Mouse (Mus musculus): ENCODE measurements around the gene Psma6. TPM values are rescaled to one million over a fixed set of nuclear protein-coding genes. Genes with fewer than 3 reads are reported as not detected.

Gene Psma6
- total and polyA plus RNA-seq, 3 experiments = 255 to 309 TPM; not detected in 1

DNA sequence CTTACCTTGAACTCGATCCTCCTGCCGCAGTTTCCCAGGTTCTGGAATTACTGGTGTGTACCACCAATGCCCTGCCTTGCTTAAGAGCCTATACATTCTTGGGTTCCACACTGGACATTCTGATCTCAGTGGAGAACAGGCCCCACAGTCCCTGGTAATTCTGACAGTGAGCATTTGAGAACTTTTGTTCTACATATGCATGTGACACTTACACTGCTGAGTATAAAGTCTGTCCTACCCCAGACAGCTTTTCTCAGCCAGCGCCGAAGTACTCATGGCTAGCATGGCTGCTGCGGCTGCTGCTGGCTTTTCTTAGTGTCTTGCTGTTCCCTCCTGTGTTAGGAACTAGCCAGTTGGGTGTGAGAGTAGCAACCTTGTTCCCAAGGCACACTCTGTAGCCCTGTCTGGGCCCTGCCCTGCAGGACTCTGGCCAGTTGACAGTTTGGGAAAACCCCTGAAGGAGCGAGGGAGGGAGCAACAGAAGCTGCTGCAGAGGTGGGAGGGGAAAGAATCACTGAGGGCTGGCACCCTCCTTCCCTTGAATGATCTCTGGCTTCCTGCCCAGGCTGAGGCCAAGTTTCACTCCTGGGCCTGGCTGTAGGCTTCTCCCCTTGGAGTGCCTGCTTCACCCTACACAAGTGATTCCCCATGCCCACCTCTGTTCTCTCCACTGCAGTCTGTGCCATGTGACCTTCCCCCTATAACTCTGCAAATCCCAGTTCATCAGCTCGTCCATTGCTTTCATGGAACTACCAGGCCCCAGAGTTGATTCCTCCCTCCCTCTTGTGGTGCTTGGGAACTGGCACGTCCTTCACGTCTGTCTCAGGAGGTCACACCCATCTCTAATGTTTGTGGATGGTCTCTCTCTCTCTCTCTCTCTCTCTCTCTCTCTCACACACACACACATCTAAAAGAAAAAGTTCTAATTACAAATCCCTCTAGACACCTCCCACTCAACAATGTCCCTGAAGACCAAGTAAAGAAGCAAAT, 59.1 kb downstream of the Psma6 start:
- Histone ChIP-seq H3K9ac (ENCODE audit: control insufficient read depth, low read depth, low read length, poor library complexity, severe bottlenecking) (no peak overlapping the region), H3K36me3 (ENCODE audit: control insufficient read depth in 1 of 2, insufficient read depth in 2 of 2, low read length in 2 of 2) (no peaks in the 10 kb centered on the region), H3K4me3 (ENCODE audit: control insufficient read depth in 1 of 2, insufficient read depth in 1 of 2, low read depth in 2 of 2, low read length in 2 of 2) (0 out of 4 replicates have a peak overlapping the region, but pooled peaks of 1 of the 2 experiments have one; percentile 22), H3K27ac (ENCODE audit: control insufficient read depth, low read depth, low read length) (no peak overlapping the region), H3K4me1 (ENCODE audit: control insufficient read depth in 1 of 2, insufficient read depth in 2 of 2, low read length in 2 of 2) (peaks cover 0 to 5% of the 10 kb centered on the region in 2 experiments; a peak in 1 of 4 replicates), H3K79me2 (ENCODE audit: control insufficient read depth, insufficient read depth, low read length, poor library complexity) (no peaks in the 10 kb centered on the region), H3K9me3 (replicated peaks; ENCODE audit: insufficient read depth, low read length) (no peaks in the 10 kb centered on the region), H3K27me3 (ENCODE audit: control insufficient read depth in 1 of 2, insufficient read depth in 2 of 2, low read length in 2 of 2) (no peaks in the 10 kb centered on the region)
- TF ChIP-seq ELF1 (IDR thresholded peaks at IDR 0.05; ENCODE audit: low read depth, low read length) (no peak), MXI1 (IDR thresholded peaks at IDR 0.05; ENCODE audit: low read depth, low read length) (0 out of 2 replicates have a peak, but pooled peaks have one; percentile 18), USF1 (IDR thresholded peaks at IDR 0.05; ENCODE audit: low read depth, low read length) (0 out of 2 replicates have a peak, but pooled peaks have one; percentile 14)
- peak; percentile 65 for DNase-seq (ENCODE audit: low read depth, low spot score)

DNA sequence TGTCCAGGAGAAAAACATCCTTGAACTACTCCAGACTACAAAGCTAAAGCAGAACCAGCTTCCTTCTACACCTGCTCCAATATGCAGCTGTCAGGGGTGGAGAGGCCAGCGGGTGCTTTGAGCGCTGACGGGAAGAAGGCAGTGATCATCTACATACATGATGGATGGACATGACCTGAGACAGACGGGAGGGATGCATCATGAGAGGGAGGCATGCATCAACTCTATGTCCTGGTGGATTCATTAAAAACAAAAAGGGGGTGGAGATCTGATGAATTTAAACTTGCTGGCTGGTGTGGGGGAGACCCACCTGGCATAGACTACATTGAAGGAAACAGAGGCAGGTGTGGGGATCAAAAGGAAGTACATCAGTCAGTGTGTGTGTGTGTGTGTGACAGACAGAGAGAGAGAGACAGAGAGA, 60.0 kb downstream of the Psma6 start:
- Histone ChIP-seq H3K4me3 (ENCODE audit: control insufficient read depth in 1 of 2, insufficient read depth in 1 of 2, low read depth in 2 of 2, low read length in 2 of 2) (no peak overlapping the region), H3K79me2 (ENCODE audit: control insufficient read depth, insufficient read depth, low read length, poor library complexity) (no peaks in the 10 kb centered on the region), H3K36me3 (ENCODE audit: control insufficient read depth in 1 of 2, insufficient read depth in 2 of 2, low read length in 2 of 2) (no peaks in the 10 kb centered on the region), H3K27me3 (ENCODE audit: control insufficient read depth in 1 of 2, insufficient read depth in 2 of 2, low read length in 2 of 2) (no peaks in the 10 kb centered on the region), H3K9ac (ENCODE audit: control insufficient read depth, low read depth, low read length, poor library complexity, severe bottlenecking) (no peak overlapping the region), H3K4me1 (ENCODE audit: control insufficient read depth in 1 of 2, insufficient read depth in 2 of 2, low read length in 2 of 2) (peaks cover 0 to 5% of the 10 kb centered on the region in 2 experiments; a peak in 1 of 4 replicates), H3K27ac (ENCODE audit: control insufficient read depth, low read depth, low read length) (no peak overlapping the region), H3K9me3 (replicated peaks; ENCODE audit: insufficient read depth, low read length) (no peaks in the 10 kb centered on the region)
- DNase-seq (ENCODE audit: low read depth, low spot score) = no peak
- TF ChIP-seq MAZ (IDR thresholded peaks at IDR 0.05; ENCODE audit: low read depth, low read length) (no peak), GATA1 (IDR thresholded peaks at IDR 0.05; ENCODE audit: low read depth, low read length) (no peak), SIN3A (IDR thresholded peaks at IDR 0.05; ENCODE audit: low read length) (no peak), TAL1 (IDR thresholded peaks at IDR 0.05; ENCODE audit: low read length) (no peak), RAD21 (IDR thresholded peaks at IDR 0.05; ENCODE audit: low read depth, low read length) (no peak), POLR2A (IDR thresholded peaks at IDR 0.05; ENCODE audit: control insufficient read depth in 1 of 2, insufficient read depth in 1 of 2, low read depth in 1 of 2, low read length in 2 of 2, poor library complexity in 1 of 2) (no peak), EP300 (IDR thresholded peaks at IDR 0.05; ENCODE audit: low read depth in 1 of 2, low read length in 2 of 2) (no peak), POLR2AphosphoS2 (IDR thresholded peaks at IDR 0.05; ENCODE audit: low read length) (no peak), USF2 (IDR thresholded peaks at IDR 0.05; ENCODE audit: borderline replicate concordance in 1 of 2, insufficient read depth in 1 of 2, low read depth in 1 of 2, low read length in 2 of 2) (no peak), HCFC1 (IDR thresholded peaks at IDR 0.05; ENCODE audit: low read depth, low read length) (no peak), NRF1 (IDR thresholded peaks at IDR 0.05; ENCODE audit: insufficient read depth, low read depth, low read length, poor library complexity, severe bottlenecking) (no peak), CHD1 (IDR thresholded peaks at IDR 0.05; ENCODE audit: low read depth, low read length) (no peak), ZKSCAN1 (IDR thresholded peaks at IDR 0.05; ENCODE audit: low read depth, low read length) (no peak), GABPA (IDR thresholded peaks at IDR 0.05; ENCODE audit: low read depth, low read length) (no peak), RCOR1 (IDR thresholded peaks at IDR 0.05; ENCODE audit: low read depth, low read length) (no peak), MYC (IDR thresholded peaks at IDR 0.05; ENCODE audit: low read depth, low read length) (no peak)

All from MEL (cell line).